Mouse (Mus musculus): ENCODE measurements at regions not wholly inside any gene's neighbourhood (a gene's known extent, or its start where the extent isn't known, plus 50 kb on each side); places are given as distances from the start of the nearest gene placed in this dataset.

- TF ChIP-seq CTCF (IDR thresholded peaks at IDR 0.05; ENCODE audit: low read depth) (no peak), EP300 (IDR thresholded peaks at IDR 0.05; ENCODE audit: low read depth) (no peak)
These were observed 105.7 kb upstream of the Robo2 start for GRCm38 (mm10) chr16:74517374-74517773.
